In genomic region chr17:25792615-25793014, GRCm38 (mm10) we compare ENCODE assay signal across 8 mouse cellular contexts. TPM values are rescaled to one million over a fixed set of nuclear protein-coding genes. Genes with fewer than 3 reads are reported as not detected.
DNase-seq lines count a peak whose midpoint lies in the region; ATAC-seq and TF ChIP-seq lines count a peak whose summit lies in the region.

Gene Fam173a (minus strand): TSS chr17:25792901.

- ATAC-seq in forebrain, embryonic 11.5 days (replicated peaks; ENCODE audit: low FRiP score), result peak; percentile 34; the same call in 1 of the 2 replicates
- peak; percentile 74 for ATAC-seq in heart, postnatal 0 days (ENCODE audit: insufficient read depth, low read depth)
- peak; percentile 57 for ATAC-seq in liver, embryonic 16.5 days (ENCODE audit: low read depth)
- ATAC-seq in neural tube, embryonic 11.5 days (ENCODE audit: insufficient read depth, low FRiP score, low TSS enrichment), result no peak
- ATAC-seq in stomach, postnatal 0 days (ENCODE audit: low FRiP score, low TSS enrichment), result peak; percentile 50; the same call in 1 of the 2 replicates

- H3K27ac ChIP-seq in forebrain, embryonic 11.5 days (ENCODE audit: low read depth, low read length), result peak within 1 kb of the TSS; percentile 94
- peak within 1 kb of the TSS; percentile 92 for H3K27ac ChIP-seq in heart, postnatal 0 days (ENCODE audit: low read depth)
- H3K27ac ChIP-seq in liver, embryonic 16.5 days (ENCODE audit: low read length), result peak within 1 kb of the TSS; percentile 92
- peak within 1 kb of the TSS; percentile 88 for H3K27ac ChIP-seq in neural tube, embryonic 11.5 days (ENCODE audit: low read depth, low read length)
- H3K27ac ChIP-seq in stomach, postnatal 0 days (replicated peaks), result peak within 1 kb of the TSS; percentile 93

- H3K4me2 ChIP-seq in forebrain, embryonic 11.5 days (ENCODE audit: low read depth, low read length, severe bottlenecking), result peak within 1 kb of the TSS; percentile 93
- peak within 1 kb of the TSS; percentile 91 for H3K4me2 ChIP-seq in heart, postnatal 0 days (ENCODE audit: low read depth, low read length)
- H3K4me2 ChIP-seq in liver, embryonic 16.5 days (ENCODE audit: low read depth, low read length), result peak within 1 kb of the TSS; percentile 91
- peak within 1 kb of the TSS; percentile 96 for H3K4me2 ChIP-seq in neural tube, embryonic 11.5 days (ENCODE audit: low read depth)
- H3K4me2 ChIP-seq in stomach, postnatal 0 days (replicated peaks; ENCODE audit: low read depth), result peak within 1 kb of the TSS; percentile 87

- H3K36me3 ChIP-seq in forebrain, embryonic 11.5 days (ENCODE audit: control insufficient read depth, insufficient read depth, low read length), result no peaks in the 10 kb centered on the region; the same call in none of the 2 replicates
- H3K36me3 ChIP-seq in heart, postnatal 0 days (replicated peaks; ENCODE audit: control insufficient read depth, insufficient read depth, low read length), result peaks cover 14% of the 10 kb centered on the region; the same call in 1 of the 2 replicates
- no peaks in the 10 kb centered on the region for H3K36me3 ChIP-seq in liver, embryonic 16.5 days (ENCODE audit: control insufficient read depth, insufficient read depth)
- H3K36me3 ChIP-seq in neural tube, embryonic 11.5 days (ENCODE audit: control insufficient read depth, insufficient read depth, low read length), result 0 out of 2 replicates have a peak, but pooled peaks cover 2% of the 10 kb centered on the region
- H3K36me3 ChIP-seq in stomach, postnatal 0 days (ENCODE audit: control insufficient read depth, insufficient read depth, low read length), result peaks cover 9% of the 10 kb centered on the region; the same call in 1 of the 2 replicates

- no peaks in the 10 kb centered on the region for H3K27me3 ChIP-seq in forebrain, embryonic 11.5 days (ENCODE audit: control insufficient read depth, insufficient read depth, low read length)
- no peaks in the 10 kb centered on the region for H3K27me3 ChIP-seq in heart, postnatal 0 days (ENCODE audit: control insufficient read depth, insufficient read depth, low read length)
- no peaks in the 10 kb centered on the region for H3K27me3 ChIP-seq in liver, embryonic 16.5 days (ENCODE audit: control insufficient read depth, insufficient read depth, low read depth, low read length)
- H3K27me3 ChIP-seq in neural tube, embryonic 11.5 days (ENCODE audit: control insufficient read depth, insufficient read depth, low read length), result no peaks in the 10 kb centered on the region
- H3K27me3 ChIP-seq in stomach, postnatal 0 days (ENCODE audit: control insufficient read depth, insufficient read depth, low read length), result no peaks in the 10 kb centered on the region

- no peak for TF ChIP-seq CTCF in heart, postnatal 0 days (IDR thresholded peaks at IDR 0.05; ENCODE audit: low read depth)
- no peak for TF ChIP-seq CTCF in stomach, postnatal 0 days (IDR thresholded peaks at IDR 0.05; ENCODE audit: low read depth)

- H3K9me3 ChIP-seq in forebrain, embryonic 11.5 days (ENCODE audit: control insufficient read depth, low read length), result no peaks in the 10 kb centered on the region
- no peaks in the 10 kb centered on the region for H3K9me3 ChIP-seq in heart, postnatal 0 days (replicated peaks; ENCODE audit: control insufficient read depth, low read length)
- H3K9me3 ChIP-seq in liver, embryonic 16.5 days (replicated peaks; ENCODE audit: control insufficient read depth, low read length), result no peaks in the 10 kb centered on the region
- no peaks in the 10 kb centered on the region for H3K9me3 ChIP-seq in neural tube, embryonic 11.5 days (ENCODE audit: control insufficient read depth, low read length)
- H3K9me3 ChIP-seq in stomach, postnatal 0 days (ENCODE audit: control insufficient read depth, low read length), result no peaks in the 10 kb centered on the region

- DNase-seq in CD4-positive, CD25-positive, alpha-beta regulatory T cell, adult 2 months (ENCODE audit: low read depth, low spot score), result peak; percentile 89
- DNase-seq in adrenal gland, postnatal 36 days, result peak; percentile 80 to 88
- DNase-seq in forebrain, embryonic 11.5 days (ENCODE audit: low spot score), result peak; percentile 83
- DNase-seq in heart, postnatal 0 days (ENCODE audit: low spot score), result peak; percentile 78
- peak; percentile 89 to 92 for DNase-seq in kidney, postnatal 25 days
- peak; percentile 72 for DNase-seq in neural tube, embryonic 11.5 days (ENCODE audit: low spot score)
- DNase-seq in stomach, postnatal 0 days (ENCODE audit: low spot score), result peak; percentile 68

- no peak for TF ChIP-seq EP300 in heart, postnatal 0 days (IDR thresholded peaks at IDR 0.05; ENCODE audit: low read depth)
- no peak for TF ChIP-seq EP300 in stomach, postnatal 0 days (optimal IDR thresholded peaks at IDR 0.05)

- under 1% methylated on average over 14 of the region's 14 CpGs for WGBS in forebrain, embryonic 11.5 days
- WGBS in heart, postnatal 0 days, result under 1% methylated on average over 14 of the region's 14 CpGs
- WGBS in liver, embryonic 16.5 days (ENCODE audit: insufficient replicate concordance), result 1% methylated on average over 14 of the region's 14 CpGs
- under 1% methylated on average over 13 of the region's 14 CpGs for WGBS in neural tube, embryonic 11.5 days
- under 1% methylated on average over 14 of the region's 14 CpGs for WGBS in stomach, postnatal 0 days

- peaks cover 37% of the 10 kb centered on the region for H3K4me1 ChIP-seq in forebrain, embryonic 11.5 days (replicated peaks; ENCODE audit: control insufficient read depth, insufficient read depth, low read length)
- peaks cover 22% of the 10 kb centered on the region; the same call in 1 of the 2 replicates for H3K4me1 ChIP-seq in heart, postnatal 0 days (ENCODE audit: control insufficient read depth, insufficient read depth)
- H3K4me1 ChIP-seq in liver, embryonic 16.5 days (ENCODE audit: control insufficient read depth, low read depth, low read length), result peaks cover 38% of the 10 kb centered on the region
- H3K4me1 ChIP-seq in neural tube, embryonic 11.5 days (ENCODE audit: control insufficient read depth, insufficient read depth, low read length), result peaks cover 44% of the 10 kb centered on the region
- H3K4me1 ChIP-seq in stomach, postnatal 0 days (replicated peaks; ENCODE audit: control insufficient read depth, insufficient read depth), result peaks cover 3% of the 10 kb centered on the region; the same call in 1 of the 2 replicates

- H3K9ac ChIP-seq in forebrain, embryonic 11.5 days (ENCODE audit: low read length), result peak within 1 kb of the TSS; percentile 90
- H3K9ac ChIP-seq in heart, postnatal 0 days (replicated peaks; ENCODE audit: low read depth, low read length), result peak within 1 kb of the TSS; percentile 81
- H3K9ac ChIP-seq in liver, embryonic 16.5 days (ENCODE audit: low read depth, low read length), result peak within 1 kb of the TSS; percentile 78
- peak within 1 kb of the TSS; percentile 84 for H3K9ac ChIP-seq in neural tube, embryonic 11.5 days (ENCODE audit: low read length)
- peak within 1 kb of the TSS; percentile 76 for H3K9ac ChIP-seq in stomach, postnatal 0 days (ENCODE audit: low read length)

- peak within 1 kb of the TSS; percentile 75 for H3K4me3 ChIP-seq in forebrain, embryonic 11.5 days (ENCODE audit: low read depth, low read length)
- H3K4me3 ChIP-seq in heart, postnatal 0 days (ENCODE audit: low read depth, low read length), result peak within 1 kb of the TSS; percentile 83
- H3K4me3 ChIP-seq in liver, embryonic 16.5 days (ENCODE audit: low read depth, low read length), result peak within 1 kb of the TSS; percentile 86
- H3K4me3 ChIP-seq in neural tube, embryonic 11.5 days (ENCODE audit: low read depth, low read length), result peak within 1 kb of the TSS; percentile 83
- H3K4me3 ChIP-seq in stomach, postnatal 0 days (ENCODE audit: low read depth, low read length), result peak within 1 kb of the TSS; percentile 79

RNA-seq across cellular contexts. Expression of gene Fam173a, which starts in this region (rescaled TPM):
- total RNA-seq in adrenal gland, postnatal 36 days (2021), result 10 to 100 TPM; 76.7 to 85.4 TPM
- polyA plus RNA-seq in forebrain, embryonic 11.5 days (2014; fragmentation: Nextera tagmentation; extraction: Ambion mirVana), result 69.0 and 71.0 TPM in 2 replicates
- 32.0 and 32.5 TPM in 2 replicates for total RNA-seq in heart, postnatal 0 days (2014; rRNA removed; ENCODE audit: low replicate concordance)
- 55.6 and 63.1 TPM in 2 replicates for polyA plus RNA-seq in heart, postnatal 0 days (2015; fragmentation: Nextera tagmentation; extraction: Ambion mirVana)
- polyA plus RNA-seq in liver, embryonic 16.5 days (2015; fragmentation: Nextera tagmentation; extraction: Ambion mirVana), result 54.1 and 57.1 TPM in 2 replicates
- 65.7 and 66.6 TPM in 2 replicates for polyA plus RNA-seq in neural tube, embryonic 11.5 days (2014; fragmentation: Nextera tagmentation; extraction: Ambion mirVana)
- polyA plus RNA-seq in stomach, postnatal 0 days (2015; fragmentation: Nextera tagmentation; extraction: Ambion mirVana), result 91.0 and 94.7 TPM in 2 replicates
